Comparison of ENCODE assay signal across 9 mouse cellular contexts in genomic region chr5:49524394-49525241, GRCm38 (mm10). TPM values are rescaled to one million over a fixed set of nuclear protein-coding genes. Genes with fewer than 3 reads are reported as not detected.
A peak's percentile ranks its signal among the peaks of the same experiment; 100 is the strongest.
DNase-seq lines count a peak whose midpoint lies in the region; ATAC-seq and TF ChIP-seq lines count a peak whose summit lies in the region.
"Had no signal": no experiment of that assay in that cellular context is flagged by ENCODE, and none has a peak within 500 bp of the region (broad histone marks: within the 10 kb centered on the region; RNA-seq: fewer than 3 reads in every experiment).

Gene Kcnip4, minus strand, starts transcription at chr5:49524907.

- H3K9ac ChIP-seq in embryonic facial prominence, embryonic 11.5 days (replicated peaks; ENCODE audit: low read length): peak within 1 kb of the TSS; percentile 46
- H3K9ac ChIP-seq in lung, postnatal 0 days (replicated peaks; ENCODE audit: low read depth): no peak within 1 kb of the TSS

- H3K36me3 ChIP-seq in embryonic facial prominence, embryonic 11.5 days (replicated peaks; ENCODE audit: control insufficient read depth, insufficient read depth, low read depth, low read length): no peaks in the 10 kb centered on the region
- no peaks in the 10 kb centered on the region for H3K36me3 ChIP-seq in lung, postnatal 0 days (ENCODE audit: insufficient read depth, low read length)

- no peaks in the 10 kb centered on the region for H3K9me3 ChIP-seq in embryonic facial prominence, embryonic 11.5 days (replicated peaks; ENCODE audit: control insufficient read depth, low read length)
- H3K9me3 ChIP-seq in lung, postnatal 0 days (ENCODE audit: low read length): no peaks in the 10 kb centered on the region

- ATAC-seq in embryonic facial prominence, embryonic 11.5 days (replicated peaks; ENCODE audit: insufficient number of reproducible peaks, low FRiP score, low TSS enrichment, low read depth): peak; percentile 79
- ATAC-seq in lung, postnatal 0 days: peak; percentile 28; the same call in 1 of the 2 replicates

- TF ChIP-seq CTCF in lung, postnatal 0 days (IDR thresholded peaks at IDR 0.05): peak; percentile 15; the same call in 1 of the 2 replicates

- peak within 1 kb of the TSS; percentile 92 for H3K4me2 ChIP-seq in embryonic facial prominence, embryonic 11.5 days (ENCODE audit: low read depth, low read length)
- peak within 1 kb of the TSS; percentile 57 for H3K4me2 ChIP-seq in lung, postnatal 0 days (replicated peaks; ENCODE audit: low read depth, low read length)

- H3K4me1 ChIP-seq in embryonic facial prominence, embryonic 11.5 days (ENCODE audit: control insufficient read depth, insufficient read depth, low read length): no peaks in the 10 kb centered on the region
- no peaks in the 10 kb centered on the region for H3K4me1 ChIP-seq in lung, postnatal 0 days (ENCODE audit: insufficient read depth, low read depth, low read length)

- WGBS in embryonic facial prominence, embryonic 11.5 days: 3% methylated on average over 48 of the region's 50 CpGs
- WGBS in lung, postnatal 0 days: 2% methylated on average over 37 of the region's 50 CpGs

- DNase-seq in thymus, postnatal 4 days: peak; percentile 18
- no peak for DNase-seq in thymus, postnatal 10 days (ENCODE audit: low spot score in 2 of 2)
- DNase-seq in embryonic facial prominence, embryonic 11.5 days (ENCODE audit: low spot score): peak; percentile 53
- DNase-seq in heart, postnatal 4 days: peak; percentile 47
- DNase-seq in layer of hippocampus, adult 8-10 months (ENCODE audit: low spot score in 2 of 2): peak; percentile 47 to 75
- peak; percentile 5 for DNase-seq in lung, postnatal 0 days (ENCODE audit: low spot score)
- peak; percentile 89 for DNase-seq in right cerebral cortex, adult 18-20 months
- DNase-seq in T-cell, adult 2 months (ENCODE audit: low spot score): no peak

- TF ChIP-seq EP300 in lung, postnatal 0 days (IDR thresholded peaks at IDR 0.05): no peak

- H3K27me3 ChIP-seq in embryonic facial prominence, embryonic 11.5 days (ENCODE audit: control insufficient read depth, insufficient read depth, low read length): peaks cover 13% of the 10 kb centered on the region
- peaks cover 5% of the 10 kb centered on the region for H3K27me3 ChIP-seq in lung, postnatal 0 days (replicated peaks; ENCODE audit: insufficient read depth, low read length)

- peak within 1 kb of the TSS; percentile 50 for H3K4me3 ChIP-seq in embryonic facial prominence, embryonic 11.5 days (ENCODE audit: low read depth, low read length)
- H3K4me3 ChIP-seq in lung, postnatal 0 days (ENCODE audit: low read depth, low read length): peak within 1 kb of the TSS; percentile 27; the same call in 1 of the 2 replicates
- H3K4me3 ChIP-seq: myocyte had no signal

- no peak within 1 kb of the TSS for H3K27ac ChIP-seq in embryonic facial prominence, embryonic 11.5 days (replicated peaks; ENCODE audit: low read depth, low read length)
- no peak within 1 kb of the TSS for H3K27ac ChIP-seq in lung, postnatal 0 days (ENCODE audit: low read length)

RNA-seq across cellular contexts. Expression of gene Kcnip4, which starts in this region (rescaled TPM):
- 1.9 and 2.9 TPM in 2 replicates for polyA plus RNA-seq in embryonic facial prominence, embryonic 11.5 days (2014; fragmentation: Nextera tagmentation; extraction: Ambion mirVana)
- total RNA-seq in heart, postnatal 4 days (2021): under 1 TPM in 1 of 2 experiments, not detected in 1; 0.11 TPM
- total RNA-seq in layer of hippocampus, adult 8-10 months (2022): 10 to 100 TPM; 48.4 to 61.3 (median 57.4) TPM
- 0.48 and 0.53 TPM in 2 replicates for polyA plus RNA-seq in lung, postnatal 0 days (2015; fragmentation: Nextera tagmentation; extraction: Ambion mirVana)

Comparison
In these comparisons a context has a peak if more than half of its experiments do, and no peak if none do; other contexts are left out.
1. RNA of gene Kcnip4 (total RNA-seq): 48.4 to 61.3 TPM in layer of hippocampus, adult 8-10 months; 0.11 TPM in heart, postnatal 4 days; every median in the first group is over 10 times any median in the second.
2. DNase-seq: peak in thymus, postnatal 4 days (single experiment), embryonic facial prominence, embryonic 11.5 days (single experiment), layer of hippocampus, adult 8-10 months (2 of 2) and right cerebral cortex, adult 18-20 months (single experiment); none in thymus, postnatal 10 days (0 of 2) and T-cell, adult 2 months (single experiment).
3. Peak in DNase-seq in heart, postnatal 4 days; RNA of the gene not detected or under 1 TPM.
4. Peak in DNase-seq, ATAC-seq, H3K4me3 ChIP-seq and H3K4me2 ChIP-seq in lung, postnatal 0 days; RNA of the gene not detected or under 1 TPM.